Mouse (Mus musculus) brain, embryonic 14.5 days (tissue): ENCODE measurements at regions not wholly inside any gene's neighbourhood (a gene's known extent, or its start where the extent isn't known, plus 50 kb on each side); places are given as distances from the start of the nearest gene placed in this dataset.

Experiments
- CTCF ChIP-seq: fragments of 200-500 bp; IDR thresholded peaks from 2 replicates; pipeline ENCODE4 v1.5.1; 2012; ENCODE audit warnings: inconsistent platforms, mild to moderate bottlenecking, moderate library complexity, borderline replicate concordance; ENCODE audit not compliant: insufficient read depth, insufficient read length; ENCODE audit errors: extremely low read depth
- POLR2A ChIP-seq: fragments of 200-500 bp; IDR thresholded peaks from 2 replicates; pipeline ENCODE4 v1.6.1; 2012; ENCODE audit warnings: mild to moderate bottlenecking, inconsistent platforms, borderline replicate concordance; ENCODE audit not compliant: poor library complexity, insufficient read depth, insufficient read length, severe bottlenecking; ENCODE audit errors: extremely low read depth

DNA sequence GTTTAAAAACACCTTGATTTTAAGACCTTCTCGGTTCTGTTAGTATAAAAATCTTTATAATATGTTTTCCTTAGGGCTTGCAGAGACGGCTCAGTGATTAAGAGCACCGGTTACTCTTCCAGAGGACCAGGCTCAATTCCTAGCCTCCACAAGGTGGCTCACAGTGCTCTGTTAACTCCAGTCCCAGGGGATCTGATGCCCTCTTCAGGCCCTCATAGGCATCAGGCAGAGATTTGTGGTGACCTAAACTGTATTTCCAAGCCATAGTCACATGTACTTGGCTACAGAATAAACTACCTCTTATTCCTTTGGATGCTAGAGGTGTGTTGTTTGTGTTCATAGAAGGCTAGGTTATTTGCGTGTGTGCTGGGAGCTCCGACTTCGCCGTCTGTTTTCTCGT, 70.3 kb upstream of the Smg1 start:
- TF ChIP-seq POLR2A (no peak), CTCF (peak; percentile 34; the same call in 1 of the 2 replicates)
